Mouse (Mus musculus): Measurements from ENCODE around the gene Tcf20. TPM values are rescaled to one million over a fixed set of nuclear protein-coding genes. Genes with fewer than 3 reads are reported as not detected.
"Not testable (repeated sequence)": the region's sequence is repeated elsewhere in the genome, so short reads cannot be mapped to it uniquely, and the experiment has no call there.

Tcf20 gene
- polyA plus RNA-seq, 1 experiment, result 38.4 TPM

DNA sequence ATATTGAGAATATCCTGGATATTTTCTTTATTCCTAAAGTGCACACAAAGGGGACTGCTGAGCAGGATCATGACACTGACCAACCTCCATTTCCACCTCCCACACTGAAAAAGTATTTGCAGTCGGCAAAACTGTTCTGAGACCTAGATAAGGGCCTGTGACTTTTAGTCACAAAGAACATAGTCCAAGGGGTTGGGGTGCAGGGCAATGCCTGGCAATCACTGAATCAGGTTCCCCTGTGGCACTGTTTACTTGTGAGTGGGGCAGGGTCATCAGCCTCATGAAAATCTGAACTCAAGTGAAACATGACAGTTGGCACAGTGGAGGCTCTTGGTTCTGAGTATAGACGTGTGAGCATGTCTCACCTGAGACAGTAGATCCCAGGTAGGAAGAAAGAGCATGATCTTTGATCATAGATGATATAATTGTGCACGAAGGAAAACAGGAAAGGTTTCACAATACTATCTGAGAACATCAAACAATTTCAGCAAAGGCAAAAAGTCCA is 191.7 kb downstream of the Tcf20 start:
- no peaks in the 10 kb centered on the region for H3K4me1 ChIP-seq (ENCODE audit: control insufficient read depth, insufficient read depth, low read length)
- H3K27ac ChIP-seq (ENCODE audit: insufficient read depth, low read length), result no peak overlapping the region
- no peak overlapping the region for H3K4me3 ChIP-seq (ENCODE audit: insufficient read depth, low read length)
- TF ChIP-seq CTCF (IDR thresholded peaks at IDR 0.05; ENCODE audit: extremely low read depth, insufficient read depth, low read length) (no peak), POLR2A (IDR thresholded peaks at IDR 0.05; ENCODE audit: extremely low read depth, insufficient read depth, low read length) (no peak)

DNA sequence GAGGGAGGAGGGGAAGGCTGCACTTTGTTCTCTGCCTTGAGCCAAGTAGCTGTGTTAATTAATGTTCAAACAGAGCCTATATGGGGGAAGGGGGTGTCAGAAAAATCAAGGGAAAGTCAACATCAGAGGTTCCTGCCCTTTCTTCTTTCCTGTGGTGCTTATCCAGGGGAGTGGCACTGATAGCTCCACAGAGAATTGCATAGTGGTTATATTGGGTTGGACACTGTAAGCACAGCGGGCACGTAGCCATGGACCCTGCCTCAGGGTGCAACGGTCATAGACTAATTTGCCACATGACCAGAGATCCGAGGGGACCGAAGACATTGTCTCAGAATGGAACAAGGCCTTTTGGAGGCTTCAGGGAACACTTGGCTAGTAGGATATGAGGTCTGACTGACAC is 193.4 kb downstream of the Tcf20 start, which contains the start of gene Cyp2d26:
Gene Cyp2d26 (minus strand): TSS at position 18 of the 400 bp plus-strand sequence.
- Histone ChIP-seq H3K4me3 (ENCODE audit: insufficient read depth, low read length) (no peak within 1 kb of the TSS), H3K27ac (ENCODE audit: insufficient read depth, low read length) (no peak within 1 kb of the TSS), H3K4me1 (ENCODE audit: control insufficient read depth, insufficient read depth, low read length) (no peaks in the 10 kb centered on the region)
- no peak for TF ChIP-seq CTCF (IDR thresholded peaks at IDR 0.05; ENCODE audit: extremely low read depth, insufficient read depth, low read length)
- no peak for TF ChIP-seq POLR2A (IDR thresholded peaks at IDR 0.05; ENCODE audit: extremely low read depth, insufficient read depth, low read length)

DNA sequence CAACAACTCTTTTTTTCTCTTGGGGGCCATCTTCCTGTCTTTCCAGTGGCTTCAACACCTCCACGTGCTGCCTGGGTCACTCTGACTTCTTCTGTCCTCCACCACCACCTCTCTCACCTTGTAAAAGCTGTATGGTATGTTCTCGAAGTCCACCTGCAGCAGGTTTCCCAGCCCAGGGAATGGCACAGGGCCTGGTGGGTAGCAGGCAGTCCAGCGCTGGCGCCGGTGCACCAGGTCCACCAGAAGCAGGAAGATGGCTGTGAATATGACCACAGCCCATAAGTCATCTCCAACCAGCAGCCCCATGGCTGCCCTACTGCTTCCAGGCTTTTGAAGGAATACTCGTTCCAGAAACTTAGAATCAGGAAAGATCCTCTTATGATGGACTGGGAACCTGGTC is 193.8 kb downstream of the Tcf20 start:
- no peak for TF ChIP-seq POLR2A (IDR thresholded peaks at IDR 0.05; ENCODE audit: extremely low read depth, insufficient read depth, low read length)
- TF ChIP-seq CTCF (IDR thresholded peaks at IDR 0.05; ENCODE audit: extremely low read depth, insufficient read depth, low read length), result no peak
- no peak overlapping the region for H3K4me3 ChIP-seq (ENCODE audit: insufficient read depth, low read length)

DNA sequence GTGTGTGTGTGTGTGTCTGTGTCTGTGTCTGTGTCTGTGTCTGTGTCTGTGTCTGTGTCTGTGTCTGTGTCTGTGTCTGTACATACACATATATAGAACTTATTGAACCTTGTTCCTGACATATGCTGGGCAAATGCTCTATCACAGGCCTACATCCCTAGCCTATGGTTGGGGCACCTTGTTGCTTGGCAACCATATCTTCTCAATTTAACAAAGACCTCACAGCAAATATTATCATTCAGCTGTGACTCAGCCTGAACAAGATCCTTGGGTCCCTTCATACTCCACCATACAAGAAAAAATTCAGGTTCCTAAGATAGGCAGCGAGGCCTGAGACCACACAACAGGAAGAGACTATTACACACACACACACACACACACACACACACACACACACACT is 194.2 kb downstream of the Tcf20 start:
- Histone ChIP-seq H3K27ac (ENCODE audit: insufficient read depth, low read length) (no peak overlapping the region), H3K4me1 (ENCODE audit: control insufficient read depth, insufficient read depth, low read length) (no peaks in the 10 kb centered on the region), H3K4me3 (ENCODE audit: insufficient read depth, low read length) (no peak overlapping the region)
- TF ChIP-seq POLR2A (IDR thresholded peaks at IDR 0.05; ENCODE audit: extremely low read depth, insufficient read depth, low read length) (no peak), CTCF (IDR thresholded peaks at IDR 0.05; ENCODE audit: extremely low read depth, insufficient read depth, low read length) (no peak)

More for the DNA sequence above, 193.8 kb downstream of the Tcf20 start:
- no peak overlapping the region for H3K27ac ChIP-seq (ENCODE audit: insufficient read depth, low read length)
- H3K4me1 ChIP-seq (ENCODE audit: control insufficient read depth, insufficient read depth, low read length), result no peaks in the 10 kb centered on the region

DNA sequence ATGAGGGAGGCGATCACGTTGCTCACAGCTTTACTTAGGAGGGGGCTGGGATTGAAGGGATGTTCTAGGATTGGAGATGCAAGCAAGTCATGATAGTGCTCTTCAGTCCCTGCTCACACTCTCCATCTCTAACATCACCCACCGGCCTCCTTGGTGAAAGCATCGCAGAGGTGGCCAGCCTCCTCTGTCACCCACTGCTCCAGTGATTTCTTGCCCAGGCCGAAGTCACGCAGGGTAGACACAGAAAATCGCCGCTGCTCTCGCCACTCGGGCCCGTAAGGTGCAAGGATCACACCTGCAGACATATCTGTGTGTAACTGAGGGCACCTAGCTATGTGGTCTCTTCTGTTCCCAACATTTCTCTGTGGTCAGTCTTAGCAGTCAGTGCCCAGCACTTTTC is 195.1 kb downstream of the Tcf20 start:
- H3K4me3 ChIP-seq (ENCODE audit: insufficient read depth, low read length), result no peak overlapping the region
- H3K27ac ChIP-seq (ENCODE audit: insufficient read depth, low read length), result no peak overlapping the region
- TF ChIP-seq CTCF (IDR thresholded peaks at IDR 0.05; ENCODE audit: extremely low read depth, insufficient read depth, low read length) (no peak), POLR2A (IDR thresholded peaks at IDR 0.05; ENCODE audit: extremely low read depth, insufficient read depth, low read length) (no peak)
- no peaks in the 10 kb centered on the region for H3K4me1 ChIP-seq (ENCODE audit: control insufficient read depth, insufficient read depth, low read length)

DNA sequence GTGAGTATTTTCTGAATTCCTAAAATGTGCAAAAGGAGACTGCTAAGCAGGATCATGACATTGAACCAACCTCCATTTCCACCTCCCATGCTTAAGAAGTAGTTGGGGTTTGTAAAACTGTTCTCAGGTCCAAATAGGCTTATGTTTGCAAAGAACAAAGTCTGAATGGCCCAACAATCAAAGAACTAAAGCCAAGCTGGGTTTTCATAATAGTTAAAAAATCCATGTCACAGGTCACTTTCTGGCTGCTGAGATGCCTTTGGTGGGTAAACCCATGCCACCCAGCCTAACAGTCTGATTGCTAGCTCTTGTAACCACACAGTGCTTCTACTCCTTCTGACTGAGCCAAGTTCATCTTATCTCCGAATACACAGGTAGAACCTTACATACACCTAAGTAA is 203.1 kb downstream of the Tcf20 start:
- Histone ChIP-seq H3K4me1 (ENCODE audit: control insufficient read depth, insufficient read depth, low read length) (no peaks in the 10 kb centered on the region), H3K27ac (ENCODE audit: insufficient read depth, low read length) (no peak overlapping the region), H3K4me3 (ENCODE audit: insufficient read depth, low read length) (no peak overlapping the region)
- no peak for TF ChIP-seq CTCF (IDR thresholded peaks at IDR 0.05; ENCODE audit: extremely low read depth, insufficient read depth, low read length)
- no peak for TF ChIP-seq POLR2A (IDR thresholded peaks at IDR 0.05; ENCODE audit: extremely low read depth, insufficient read depth, low read length)

DNA sequence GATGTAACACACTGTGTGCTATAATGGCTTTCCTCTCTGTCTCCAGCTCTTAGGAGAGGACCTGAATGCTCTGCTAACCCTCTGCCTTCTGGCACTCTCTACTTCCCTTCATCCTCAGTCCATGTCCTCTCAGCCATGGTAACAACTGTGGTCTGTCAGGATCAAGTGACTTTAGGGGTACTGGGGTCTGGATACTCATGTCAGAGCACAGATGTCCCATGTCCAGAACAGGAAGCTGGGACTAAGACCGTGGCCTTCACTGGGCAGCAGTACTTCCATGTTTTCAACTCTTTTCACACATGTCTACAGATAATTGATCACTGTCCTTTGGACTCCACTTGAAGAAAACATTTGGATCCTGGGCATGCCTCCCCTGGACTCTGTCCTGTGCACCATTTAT is 203.9 kb downstream of the Tcf20 start:
- H3K27ac ChIP-seq (ENCODE audit: insufficient read depth, low read length), result no peak overlapping the region
- no peaks in the 10 kb centered on the region for H3K4me1 ChIP-seq (ENCODE audit: control insufficient read depth, insufficient read depth, low read length)
- no peak overlapping the region for H3K4me3 ChIP-seq (ENCODE audit: insufficient read depth, low read length)
- no peak for TF ChIP-seq POLR2A (IDR thresholded peaks at IDR 0.05; ENCODE audit: extremely low read depth, insufficient read depth, low read length)
- TF ChIP-seq CTCF (IDR thresholded peaks at IDR 0.05; ENCODE audit: extremely low read depth, insufficient read depth, low read length), result no peak

DNA sequence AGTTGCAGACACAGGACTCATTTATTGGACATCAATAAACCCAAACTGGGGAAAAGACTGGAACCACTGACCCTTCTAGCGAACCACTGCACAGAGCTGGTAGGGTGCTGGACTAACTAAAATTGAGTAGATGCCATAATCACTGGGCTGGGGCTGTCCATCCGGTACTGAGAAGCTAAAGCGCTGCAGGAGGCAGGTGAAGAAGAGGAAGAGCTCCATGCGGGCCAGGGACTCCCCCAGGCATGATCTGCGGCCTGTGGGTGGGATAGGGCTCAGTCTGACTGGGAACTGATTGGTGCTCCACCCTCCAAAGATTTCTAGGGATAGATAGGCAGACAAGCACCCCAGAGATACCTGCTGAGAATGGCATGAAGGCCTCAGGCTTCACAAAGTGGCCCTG is 209.8 kb downstream of the Tcf20 start:
- H3K27ac ChIP-seq (ENCODE audit: insufficient read depth, low read length); H3K4me1 ChIP-seq (ENCODE audit: control insufficient read depth, insufficient read depth, low read length); H3K4me3 ChIP-seq (ENCODE audit: insufficient read depth, low read length): not testable (repeated sequence)

DNA sequence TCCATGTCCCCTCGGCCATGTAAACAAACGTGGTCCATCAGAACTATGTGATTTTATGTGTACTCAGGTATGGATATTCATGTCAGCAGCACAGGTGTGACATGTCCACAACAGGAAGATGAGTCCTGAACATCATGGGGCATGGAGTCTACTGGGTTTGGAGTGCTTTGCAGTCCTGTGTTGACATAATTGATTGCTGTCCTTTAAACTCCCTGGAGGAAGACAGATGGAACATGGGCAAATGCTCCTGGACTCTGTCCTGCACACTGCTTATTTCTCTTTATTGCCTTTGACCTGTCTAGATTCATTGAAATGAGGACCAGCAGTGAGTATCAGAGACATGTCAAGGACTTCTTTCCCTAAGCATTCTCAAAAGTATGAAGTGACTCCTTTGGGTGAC is 221.7 kb downstream of the Tcf20 start:
- Histone ChIP-seq H3K4me1 (ENCODE audit: control insufficient read depth, insufficient read depth, low read length) (no peaks in the 10 kb centered on the region), H3K27ac (ENCODE audit: insufficient read depth, low read length) (no peak overlapping the region), H3K4me3 (ENCODE audit: insufficient read depth, low read length) (no peak overlapping the region)
- TF ChIP-seq CTCF (IDR thresholded peaks at IDR 0.05; ENCODE audit: extremely low read depth, insufficient read depth, low read length) (no peak), POLR2A (IDR thresholded peaks at IDR 0.05; ENCODE audit: extremely low read depth, insufficient read depth, low read length) (no peak)

DNA sequence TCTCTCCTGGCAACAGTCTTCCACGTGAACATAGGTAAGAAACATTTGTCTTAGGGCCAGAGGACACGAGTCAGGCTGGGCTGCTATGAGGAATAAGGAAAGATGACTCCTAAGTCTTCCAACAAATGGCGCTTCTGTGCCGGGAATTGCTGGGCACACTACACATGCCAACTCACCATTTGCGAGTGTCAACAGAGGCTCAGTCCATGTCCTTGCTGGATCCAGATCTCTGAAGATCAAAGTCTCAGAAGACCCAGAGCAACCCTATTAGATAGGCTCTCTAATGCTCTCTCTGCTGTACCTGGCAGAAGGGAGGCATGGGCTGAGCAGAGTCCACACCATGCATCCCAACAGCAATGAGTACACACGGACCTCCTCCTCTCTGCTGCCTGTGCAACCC is 222.8 kb downstream of the Tcf20 start:
- Histone ChIP-seq H3K27ac (ENCODE audit: insufficient read depth, low read length) (no peak overlapping the region), H3K4me1 (ENCODE audit: control insufficient read depth, insufficient read depth, low read length) (no peaks in the 10 kb centered on the region), H3K4me3 (ENCODE audit: insufficient read depth, low read length) (no peak overlapping the region)
- TF ChIP-seq CTCF (IDR thresholded peaks at IDR 0.05; ENCODE audit: extremely low read depth, insufficient read depth, low read length) (no peak), POLR2A (IDR thresholded peaks at IDR 0.05; ENCODE audit: extremely low read depth, insufficient read depth, low read length) (no peak)
